Mouse (Mus musculus) neural tube, embryonic 11.5 days (tissue): ENCODE data around the gene Rrbp1. TPM values are rescaled to one million over a fixed set of nuclear protein-coding genes. Genes with fewer than 3 reads are reported as not detected.

ENCODE experiments used
- ATAC-seq: fragments of 200-750 bp; cut with Nextera tagmentation; 2 replicates; pipeline ENCODE4 v1.8.0; 2017; ENCODE audit warnings: moderate number of reproducible peaks, mild to moderate bottlenecking, moderate TSS enrichment, moderate library complexity; ENCODE audit not compliant: insufficient read depth, low FRiP score, low TSS enrichment
- DNase-seq: peaks from one replicate; pipeline ENCODE4 v3.0.0-alpha.2; 2015; ENCODE audit warnings: low spot score
- H3K27ac ChIP-seq: fragments of 300-500 bp; sonication (generic); 2 replicates; pipeline ENCODE4 v1.5.1; 2014; ENCODE audit warnings: low read depth, mild to moderate bottlenecking, low read length
- H3K27me3 ChIP-seq: fragments of 300-500 bp; sonication (generic); 2 replicates; pipeline ENCODE4 v1.6.1; 2014; ENCODE audit warnings: mild to moderate bottlenecking, low read length, mixed read lengths; ENCODE audit not compliant: control insufficient read depth, insufficient read depth
- H3K36me3 ChIP-seq: fragments of 300-500 bp; sonication (generic); 2 replicates; pipeline ENCODE4 v1.6.1; 2014; ENCODE audit warnings: mild to moderate bottlenecking, low read length, moderate library complexity, mixed read lengths; ENCODE audit not compliant: control insufficient read depth, insufficient read depth
- H3K4me1 ChIP-seq: fragments of 300-500 bp; sonication (generic); 2 replicates; pipeline ENCODE4 v1.6.1; 2014; ENCODE audit warnings: low read length, mixed read lengths; ENCODE audit not compliant: control insufficient read depth, insufficient read depth
- H3K4me2 ChIP-seq: fragments of 300-500 bp; sonication (generic); 2 replicates; pipeline ENCODE4 v1.6.1; 2014; ENCODE audit warnings: low read depth, mild to moderate bottlenecking, moderate library complexity
- H3K4me3 ChIP-seq: fragments of 300-500 bp; sonication (generic); 2 replicates; pipeline ENCODE4 v1.5.1; 2014; ENCODE audit warnings: low read depth, low read length
- H3K9ac ChIP-seq: fragments of 300-500 bp; sonication (generic); 2 replicates; pipeline ENCODE4 v1.6.1; 2014; ENCODE audit warnings: mild to moderate bottlenecking, low read length
- H3K9me3 ChIP-seq: fragments of 300-500 bp; sonication (generic); 2 replicates; pipeline ENCODE4 v1.6.1; 2016; ENCODE audit warnings: low read length; ENCODE audit not compliant: control insufficient read depth
- WGBS: fragments of 180-500 bp; shearing (Covaris S2); extraction: QIAGEN DNeasy Blood & Tissue Kit; methylation state at CpG from one replicate; pipeline ENCODE4 v1.1.7; 2014; 5-methylcytosine and 5-hydroxymethylcytosine counted together
- polyA plus RNA-seq: library from polyadenylated mRNA; unstranded; fragments of >200 nt; fragmentation: Nextera tagmentation; extraction: Ambion mirVana; gene quantifications from 2 replicates; pipeline ENCODE4 v1.2.1, GENCODE M21; 2014

Gene Rrbp1
- polyA plus RNA-seq, 1 experiment from 2014 or later: 38.8 TPM

- no peaks in the 10 kb centered on the region for H3K4me1 ChIP-seq
- no peaks in the 10 kb centered on the region for H3K27me3 ChIP-seq
- ATAC-seq: no peak
- no peak overlapping the region for H3K9ac ChIP-seq
- peaks cover 8% of the 10 kb centered on the region for H3K36me3 ChIP-seq
- H3K4me2 ChIP-seq: no peak overlapping the region
- DNase-seq: no peak
- H3K27ac ChIP-seq: no peak overlapping the region
- WGBS: 92% methylated on average over 7 of the region's 7 CpGs
- no peak overlapping the region for H3K4me3 ChIP-seq
- H3K9me3 ChIP-seq: no peaks in the 10 kb centered on the region
These were observed 65.5 kb downstream of the Rrbp1 start for GRCm38 (mm10) chr2:143945466-143946075.

DNA sequence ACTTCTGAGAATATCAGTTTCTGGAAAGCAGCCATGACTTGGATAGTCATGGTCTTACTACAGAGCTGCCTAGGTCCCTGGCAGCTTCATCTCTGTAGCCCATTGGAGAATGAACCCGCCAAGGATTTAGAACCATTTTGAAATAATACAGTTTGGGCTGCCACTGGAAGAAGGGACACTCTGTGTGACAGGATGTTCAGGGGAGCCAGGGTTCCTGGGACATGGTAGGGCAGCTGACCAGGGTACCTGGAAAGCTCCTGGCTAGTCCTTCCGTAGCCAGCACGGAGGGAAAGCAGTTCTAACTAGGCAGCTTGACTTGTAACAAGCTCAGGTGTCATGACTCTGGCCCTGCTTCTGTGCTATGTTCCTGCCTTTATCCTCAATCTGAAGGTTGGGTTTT lies 66.3 kb downstream of the Rrbp1 start:
- peaks cover 9% of the 10 kb centered on the region for H3K36me3 ChIP-seq
- H3K27me3 ChIP-seq: no peaks in the 10 kb centered on the region
- 93% methylated on average over 3 of the region's 3 CpGs for WGBS
- H3K4me3 ChIP-seq: no peak overlapping the region
- no peaks in the 10 kb centered on the region for H3K9me3 ChIP-seq
- H3K4me1 ChIP-seq: no peaks in the 10 kb centered on the region
- no peak overlapping the region for H3K27ac ChIP-seq
- no peak overlapping the region for H3K9ac ChIP-seq
- no peak overlapping the region for H3K4me2 ChIP-seq
- no peak for ATAC-seq
- DNase-seq: no peak

DNA sequence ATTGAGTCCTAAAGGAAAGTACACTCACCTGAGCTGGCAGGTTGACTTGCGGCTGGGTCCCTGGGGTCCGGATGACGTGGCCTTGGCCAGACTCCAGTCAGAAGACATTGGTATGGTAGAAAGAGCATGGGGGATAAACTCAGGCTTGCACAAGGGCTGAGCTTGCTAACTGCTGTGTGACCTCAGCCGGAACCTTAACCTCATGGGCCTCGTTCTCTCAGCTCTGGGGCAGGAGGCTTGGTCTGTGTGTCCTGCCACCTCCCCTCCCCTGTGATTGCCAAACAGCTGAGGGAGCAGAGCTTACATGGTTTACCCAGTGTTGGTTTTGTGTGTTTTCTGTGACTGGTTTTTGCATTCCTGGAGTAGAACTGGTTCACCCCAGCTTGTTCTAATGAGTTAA lies 70.7 kb downstream of the Rrbp1 start:
- H3K4me2 ChIP-seq: no peak overlapping the region
- H3K9ac ChIP-seq: no peak overlapping the region
- H3K36me3 ChIP-seq: peaks cover 7% of the 10 kb centered on the region
- ATAC-seq (no peak), DNase-seq (no peak)
- no peak overlapping the region for H3K4me3 ChIP-seq
- no peaks in the 10 kb centered on the region for H3K27me3 ChIP-seq
- 87% methylated on average over 5 of the region's 5 CpGs for whole genome bisulfite sequencing
- H3K4me1 ChIP-seq: no peaks in the 10 kb centered on the region
- no peaks in the 10 kb centered on the region for H3K9me3 ChIP-seq
- H3K27ac ChIP-seq: no peak overlapping the region

- Histone ChIP-seq H3K27ac (no peak overlapping the region), H3K36me3 (peaks cover 2% of the 10 kb centered on the region; the same call in 1 of the 2 replicates), H3K27me3 (no peaks in the 10 kb centered on the region), H3K9me3 (no peaks in the 10 kb centered on the region), H3K9ac (no peak overlapping the region), H3K4me1 (no peaks in the 10 kb centered on the region), H3K4me2 (no peak overlapping the region), H3K4me3 (no peak overlapping the region)
- no peak for ATAC-seq
- WGBS: 54% methylated on average over 2 of the region's 2 CpGs
- no peak for DNase-seq
These were observed 73.2 kb downstream of the Rrbp1 start for GRCm38 (mm10) chr2:143937861-143938260.

GRCm38 (mm10) chr2:143934439-143934838 lies 76.6 kb downstream of the Rrbp1 start:
- H3K27me3 ChIP-seq: no peaks in the 10 kb centered on the region
- ATAC-seq: no peak

DNA sequence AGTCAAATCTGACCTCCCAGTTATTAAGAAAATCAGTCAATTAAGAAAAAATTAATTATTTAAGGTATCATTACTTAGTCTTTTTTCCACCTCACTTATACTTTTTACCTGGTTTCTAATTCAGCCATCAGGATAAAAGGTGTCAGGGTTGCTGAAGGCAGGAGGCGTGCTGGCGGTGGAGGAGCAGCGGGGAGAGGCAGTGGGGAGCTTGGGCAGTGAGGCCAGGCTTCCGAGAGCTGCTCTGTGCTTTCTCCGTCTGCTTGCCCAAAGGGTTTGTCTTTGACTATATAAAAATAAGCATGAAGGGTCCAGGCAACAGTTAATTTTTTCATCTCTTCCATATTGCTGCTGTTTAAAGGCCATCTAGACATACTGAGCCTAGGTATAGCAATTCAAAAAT lies 77.5 kb downstream of the Rrbp1 start:
- Histone ChIP-seq H3K27ac (no peak overlapping the region), H3K9ac (no peak overlapping the region), H3K9me3 (no peaks in the 10 kb centered on the region), H3K4me1 (no peaks in the 10 kb centered on the region), H3K4me2 (no peak overlapping the region), H3K4me3 (no peak overlapping the region), H3K27me3 (no peaks in the 10 kb centered on the region), H3K36me3 (no peaks in the 10 kb centered on the region)
- DNase-seq (no peak), ATAC-seq (no peak)
- WGBS: 90% methylated on average over 5 of the region's 5 CpGs

More at GRCm38 (mm10) chr2:143934439-143934838, 76.6 kb downstream of the Rrbp1 start:
- WGBS: 92% methylated on average over 8 of the region's 8 CpGs
- Histone ChIP-seq H3K9me3 (no peaks in the 10 kb centered on the region), H3K4me2 (no peak overlapping the region), H3K4me3 (no peak overlapping the region), H3K36me3 (no peaks in the 10 kb centered on the region; the same call in 1 of the 2 replicates), H3K9ac (no peak overlapping the region), H3K27ac (no peak overlapping the region), H3K4me1 (no peaks in the 10 kb centered on the region)
- no peak for DNase-seq

- Histone ChIP-seq H3K4me1 (no peaks in the 10 kb centered on the region), H3K4me3 (no peak overlapping the region), H3K27ac (no peak overlapping the region), H3K27me3 (no peaks in the 10 kb centered on the region), H3K9me3 (no peaks in the 10 kb centered on the region), H3K36me3 (no peaks in the 10 kb centered on the region), H3K9ac (no peak overlapping the region), H3K4me2 (no peak overlapping the region)
- DNase-seq (no peak), ATAC-seq (no peak)
- 84% methylated on average over 12 of the region's 12 CpGs for WGBS
These were observed 78.7 kb downstream of the Rrbp1 start for GRCm38 (mm10) chr2:143932340-143932873.

- ATAC-seq (no peak), DNase-seq (no peak)
- Histone ChIP-seq H3K9me3 (no peaks in the 10 kb centered on the region), H3K27ac (no peak overlapping the region), H3K4me2 (no peak overlapping the region), H3K27me3 (no peaks in the 10 kb centered on the region), H3K36me3 (no peaks in the 10 kb centered on the region), H3K9ac (no peak overlapping the region), H3K4me3 (no peak overlapping the region), H3K4me1 (no peaks in the 10 kb centered on the region)
- whole genome bisulfite sequencing: 55% methylated on average over 3 of the region's 3 CpGs
These were observed 81.3 kb downstream of the Rrbp1 start for GRCm38 (mm10) chr2:143929607-143930311.

DNA sequence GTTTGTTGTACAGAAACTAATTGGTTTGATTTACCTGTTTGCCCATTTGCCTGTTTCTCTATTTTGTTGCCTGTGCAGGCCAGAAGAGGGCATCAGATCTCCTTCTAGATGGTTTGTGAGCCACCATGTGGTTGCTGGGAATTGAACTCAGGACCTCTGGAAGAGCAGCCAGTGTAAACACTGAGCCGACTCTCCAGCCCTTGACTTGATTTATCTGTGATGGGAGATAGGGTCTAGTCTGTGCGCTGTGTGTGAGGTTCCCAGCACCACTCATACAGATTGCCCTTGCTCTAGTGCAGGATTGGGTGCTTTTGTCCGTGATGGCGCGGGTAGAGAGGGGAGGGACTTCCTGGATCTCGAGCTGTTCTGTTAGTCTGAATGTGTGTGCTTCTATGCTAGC lies 85.2 kb downstream of the Rrbp1 start:
- 92% methylated on average over 6 of the region's 6 CpGs for WGBS
- no peak overlapping the region for H3K4me3 ChIP-seq
- no peak overlapping the region for H3K9ac ChIP-seq
- ATAC-seq: no peak
- no peak overlapping the region for H3K27ac ChIP-seq
- no peak overlapping the region for H3K4me2 ChIP-seq
- H3K27me3 ChIP-seq: no peaks in the 10 kb centered on the region
- H3K9me3 ChIP-seq: no peaks in the 10 kb centered on the region
- no peak for DNase-seq
- H3K36me3 ChIP-seq: no peaks in the 10 kb centered on the region
- 0 out of 2 replicates have a peak, but pooled peaks cover 3% of the 10 kb centered on the region for H3K4me1 ChIP-seq
